Mouse (Mus musculus): ENCODE measurements at regions not wholly inside any gene's neighbourhood (a gene's known extent, or its start where the extent isn't known, plus 50 kb on each side); places are given as distances from the start of the nearest gene placed in this dataset.

DNA sequence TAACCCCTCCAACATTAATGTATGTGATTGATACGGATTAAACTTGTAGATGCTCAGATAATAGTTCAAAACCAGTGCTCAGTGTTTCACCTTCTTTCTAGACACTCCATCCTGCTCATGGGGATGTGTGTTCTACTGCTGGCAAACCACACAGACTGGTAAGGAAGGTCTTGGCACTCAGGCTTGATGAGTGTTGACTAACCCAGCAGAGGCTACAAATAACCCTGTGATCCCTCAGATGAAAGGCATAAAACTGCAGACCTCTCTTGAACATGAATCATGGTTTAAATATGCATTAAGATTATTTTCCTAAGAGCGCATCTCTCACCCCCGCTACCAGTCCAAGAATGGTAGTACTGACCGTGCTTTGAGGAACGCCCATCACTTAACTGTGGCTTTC, 83.9 kb upstream of the Cnksr3 start:
- WGBS, result 93% methylated on average over 5 of the region's 5 CpGs

DNA sequence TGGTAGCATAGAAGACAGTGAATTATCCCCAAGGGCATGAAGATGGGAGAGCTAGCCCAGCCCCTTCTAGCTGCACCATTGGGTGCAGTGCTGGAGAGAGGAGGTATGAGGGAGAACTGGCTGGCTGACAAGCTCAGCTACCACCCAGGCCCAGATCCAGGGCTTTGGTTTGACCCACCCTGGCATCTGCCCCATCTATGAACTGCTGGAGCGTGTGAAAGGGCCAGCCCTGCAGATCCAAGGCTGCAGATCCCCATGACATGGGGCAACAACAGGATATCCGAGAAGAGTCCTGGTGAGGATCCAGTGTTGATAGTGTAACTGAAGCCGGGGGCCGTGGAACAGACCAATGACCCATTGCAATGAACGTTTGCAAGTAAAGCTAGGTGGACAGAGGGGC, 81.2 kb upstream of the Cnksr3 start:
- H3K36me3 ChIP-seq, result no peaks in the 10 kb centered on the region
- no peak overlapping the region for H3K4me2 ChIP-seq (replicated peaks)
- H3K27me3 ChIP-seq, result no peaks in the 10 kb centered on the region
- H3K9me3 ChIP-seq, result no peaks in the 10 kb centered on the region
- no peak for ATAC-seq (ENCODE audit: low FRiP score, low read depth)
- WGBS, result 77% methylated on average over 5 of the region's 5 CpGs
- H3K9ac ChIP-seq (replicated peaks), result no peak overlapping the region
- H3K4me1 ChIP-seq, result no peaks in the 10 kb centered on the region
- no peak overlapping the region for H3K4me3 ChIP-seq
- H3K27ac ChIP-seq (replicated peaks), result no peak overlapping the region

More for the DNA sequence above, 83.9 kb upstream of the Cnksr3 start:
- no peak for ATAC-seq (ENCODE audit: low FRiP score, low read depth)
- Histone ChIP-seq H3K9ac (replicated peaks) (no peak overlapping the region), H3K9me3 (no peaks in the 10 kb centered on the region), H3K4me2 (replicated peaks) (no peak overlapping the region), H3K27me3 (no peaks in the 10 kb centered on the region), H3K27ac (replicated peaks) (no peak overlapping the region), H3K4me1 (no peaks in the 10 kb centered on the region), H3K4me3 (no peak overlapping the region), H3K36me3 (no peaks in the 10 kb centered on the region)

DNA sequence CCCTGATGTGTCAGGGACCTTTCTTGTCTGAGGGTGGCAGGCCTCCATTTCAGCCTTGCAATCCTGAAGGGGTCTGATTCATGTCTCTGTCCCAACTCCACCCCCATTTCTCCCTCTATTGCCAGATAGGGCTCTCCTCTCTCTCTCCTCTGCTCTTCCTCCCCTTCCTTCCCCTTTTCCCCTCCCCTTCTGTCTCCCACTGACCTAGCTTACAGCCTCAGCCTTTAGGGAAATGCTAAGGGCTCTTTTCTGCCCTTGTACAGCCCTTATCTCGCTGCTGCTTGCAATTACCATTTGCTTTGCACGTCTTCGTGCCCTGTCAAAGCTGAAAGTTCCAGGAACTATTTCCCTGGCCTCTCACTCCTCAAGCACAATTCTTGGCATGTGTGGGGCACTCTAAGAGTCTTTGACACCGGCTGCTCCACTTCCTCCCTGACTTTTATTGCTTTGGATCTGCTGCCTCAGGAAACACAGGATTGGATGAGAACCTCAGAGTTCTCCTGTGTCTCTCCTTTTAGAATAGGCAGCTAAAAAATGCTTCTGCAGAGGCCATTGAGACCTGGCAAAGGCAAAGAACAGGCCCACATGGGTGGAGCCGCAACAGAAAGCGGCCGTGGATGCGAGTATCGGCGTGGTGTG, 77.9 kb upstream of the Cnksr3 start:
- Histone ChIP-seq H3K4me1 (no peaks in the 10 kb centered on the region), H3K9ac (replicated peaks) (no peak overlapping the region), H3K4me3 (no peak overlapping the region), H3K27me3 (no peaks in the 10 kb centered on the region), H3K27ac (replicated peaks) (no peak overlapping the region), H3K36me3 (no peaks in the 10 kb centered on the region), H3K9me3 (no peaks in the 10 kb centered on the region), H3K4me2 (replicated peaks) (no peak overlapping the region)
- ATAC-seq (ENCODE audit: low FRiP score, low read depth), result no peak
- WGBS, result 93% methylated on average over 10 of the region's 10 CpGs

DNA sequence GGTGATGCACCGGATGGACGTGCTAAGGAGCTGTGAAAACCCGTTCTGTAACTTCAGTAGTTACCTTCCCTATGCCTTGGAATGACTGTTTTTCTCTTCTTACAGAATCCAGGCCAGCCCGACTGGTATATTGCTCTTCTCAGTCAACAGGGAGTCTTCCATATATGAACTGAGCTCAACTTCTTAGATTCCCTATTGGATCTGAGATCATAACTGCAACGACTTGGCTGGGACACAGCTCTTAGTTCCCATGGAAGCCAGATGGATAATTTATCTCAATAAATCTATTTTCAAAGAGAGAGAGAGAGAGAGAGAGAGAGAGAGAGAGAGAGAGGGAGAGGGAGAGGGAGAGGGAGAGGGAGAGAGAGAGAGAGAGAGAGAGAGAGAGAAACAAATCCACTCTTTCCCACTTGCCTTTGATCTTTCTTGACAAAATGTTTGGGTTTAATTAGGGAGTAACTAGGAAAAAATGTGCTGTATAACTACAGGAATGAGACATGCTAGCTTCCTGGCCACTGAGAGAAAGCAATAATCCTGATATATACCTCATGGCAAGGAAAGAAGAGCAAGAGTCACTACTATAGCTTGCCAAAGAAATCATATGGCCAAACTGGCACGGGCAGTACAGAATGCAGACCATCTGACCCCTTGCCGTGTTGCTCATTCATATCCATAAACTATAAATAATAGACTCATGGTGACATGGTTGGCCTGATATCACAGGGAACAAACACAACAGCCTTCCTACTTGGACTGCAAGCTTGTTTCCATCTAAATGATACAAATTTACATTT, 73.3 kb upstream of the Cnksr3 start:
- Histone ChIP-seq H3K4me2 (replicated peaks) (no peak overlapping the region), H3K4me3 (no peak overlapping the region), H3K27ac (replicated peaks) (no peak overlapping the region), H3K4me1 (no peaks in the 10 kb centered on the region), H3K36me3 (no peaks in the 10 kb centered on the region), H3K9ac (replicated peaks) (no peak overlapping the region), H3K9me3 (no peaks in the 10 kb centered on the region), H3K27me3 (no peaks in the 10 kb centered on the region)
- ATAC-seq (ENCODE audit: low FRiP score, low read depth), result no peak
- 88% methylated on average over 7 of the region's 7 CpGs for WGBS

DNA sequence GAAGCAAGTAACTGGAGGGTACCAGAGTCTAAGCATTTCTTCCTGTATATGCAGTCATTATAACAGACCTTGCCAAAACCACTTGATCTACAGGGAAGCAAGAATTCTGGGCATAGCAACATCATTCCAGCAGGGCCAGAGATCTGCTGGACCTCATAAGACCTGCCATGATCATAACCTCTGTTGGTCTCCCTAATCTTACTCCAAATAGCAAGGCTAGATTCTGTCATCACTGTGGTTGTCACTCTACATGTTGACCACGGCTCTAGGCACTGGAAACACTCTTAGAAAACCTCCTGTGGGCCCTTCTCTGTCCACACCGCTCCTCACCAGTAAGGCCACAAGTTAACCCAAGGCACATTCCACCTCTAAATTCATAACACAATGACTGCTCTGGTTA, 68.4 kb upstream of the Cnksr3 start:
- WGBS, result 93% methylated on average over 2 of the region's 2 CpGs
- Histone ChIP-seq H3K36me3 (no peaks in the 10 kb centered on the region), H3K9me3 (no peaks in the 10 kb centered on the region), H3K27ac (replicated peaks) (no peak overlapping the region), H3K4me1 (peaks cover 4% of the 10 kb centered on the region; the same call in 1 of the 2 replicates), H3K4me2 (replicated peaks) (no peak overlapping the region), H3K27me3 (no peaks in the 10 kb centered on the region), H3K4me3 (no peak overlapping the region), H3K9ac (replicated peaks) (no peak overlapping the region)
- ATAC-seq (ENCODE audit: low FRiP score, low read depth), result no peak

DNA sequence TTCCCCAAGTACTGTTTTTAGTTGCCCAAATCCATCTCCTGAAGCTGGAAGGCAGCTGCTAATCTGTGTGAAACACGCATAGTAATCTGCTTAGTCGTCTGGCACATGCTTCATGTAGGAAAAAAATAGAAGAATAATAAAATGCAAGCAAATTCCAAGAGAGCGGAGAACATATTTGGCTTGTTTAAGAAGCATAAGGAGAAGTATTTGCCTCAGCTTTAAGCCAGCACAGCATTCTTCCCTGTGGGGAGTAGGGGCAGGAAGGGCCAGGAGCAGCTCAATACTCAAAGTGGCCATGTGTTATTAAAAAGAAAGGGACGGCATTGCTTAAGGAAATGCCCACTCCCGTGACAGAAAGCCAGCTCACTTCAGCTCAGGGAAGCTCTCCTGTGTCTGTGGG, 66.8 kb upstream of the Cnksr3 start:
- Histone ChIP-seq H3K27me3 (no peaks in the 10 kb centered on the region), H3K36me3 (no peaks in the 10 kb centered on the region), H3K9me3 (no peaks in the 10 kb centered on the region), H3K27ac (replicated peaks) (no peak overlapping the region), H3K4me1 (peaks cover 4% of the 10 kb centered on the region; the same call in 1 of the 2 replicates), H3K9ac (replicated peaks) (no peak overlapping the region), H3K4me2 (replicated peaks) (no peak overlapping the region), H3K4me3 (no peak overlapping the region)
- WGBS, result 48% methylated on average over 5 of the region's 5 CpGs
- ATAC-seq (ENCODE audit: low FRiP score, low read depth), result no peak

DNA sequence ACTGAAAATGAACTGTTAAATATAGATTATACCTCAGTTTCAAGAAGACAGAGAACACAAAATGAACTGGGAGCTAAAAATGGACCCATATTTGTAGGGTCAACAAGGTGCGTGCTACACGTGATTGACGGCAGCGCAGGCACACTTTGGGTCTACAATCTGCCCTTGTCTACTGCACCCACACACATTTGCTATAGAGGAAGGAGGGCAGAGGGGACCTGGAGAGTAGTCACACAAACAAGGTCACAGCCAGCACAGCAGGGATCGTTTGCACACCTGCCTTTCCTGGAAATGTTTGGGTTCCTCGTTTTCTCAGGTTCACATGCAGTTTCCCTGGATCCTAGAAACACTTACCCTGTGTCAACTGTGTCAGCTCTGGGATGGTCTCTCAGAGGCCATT, 63.3 kb upstream of the Cnksr3 start:
- H3K27ac ChIP-seq (replicated peaks), result no peak overlapping the region
- no peaks in the 10 kb centered on the region for H3K9me3 ChIP-seq
- H3K4me1 ChIP-seq, result peaks cover 4% of the 10 kb centered on the region; the same call in 1 of the 2 replicates
- H3K36me3 ChIP-seq, result no peaks in the 10 kb centered on the region
- no peak overlapping the region for H3K4me3 ChIP-seq
- 88% methylated on average over 6 of the region's 6 CpGs for WGBS
- H3K4me2 ChIP-seq (replicated peaks), result no peak overlapping the region
- ATAC-seq (ENCODE audit: low FRiP score, low read depth), result no peak
- no peaks in the 10 kb centered on the region for H3K27me3 ChIP-seq
- H3K9ac ChIP-seq (replicated peaks), result no peak overlapping the region

DNA sequence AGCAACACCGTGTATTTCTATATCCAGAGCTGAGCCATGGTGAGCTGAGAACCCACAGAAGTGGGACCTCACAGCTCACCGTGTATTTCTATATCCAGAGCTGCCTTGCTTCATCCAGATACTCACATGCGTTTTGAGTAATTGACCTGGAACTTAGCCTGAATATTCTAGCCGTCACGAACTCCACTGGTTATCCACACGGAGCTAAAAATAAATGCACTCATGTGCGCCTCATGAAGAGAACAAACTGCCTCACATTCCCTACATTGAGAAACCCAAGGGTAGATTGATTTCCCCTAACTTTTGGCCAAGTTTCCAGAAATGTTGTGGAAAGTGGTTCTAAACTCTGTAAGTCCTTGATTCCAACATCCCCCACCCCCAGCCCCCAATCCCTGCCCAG, 62.4 kb upstream of the Cnksr3 start:
- H3K27me3 ChIP-seq, result no peaks in the 10 kb centered on the region
- H3K9me3 ChIP-seq, result no peaks in the 10 kb centered on the region
- H3K4me2 ChIP-seq (replicated peaks), result no peak overlapping the region
- WGBS, result 90% methylated on average over 7 of the region's 7 CpGs
- no peak overlapping the region for H3K4me3 ChIP-seq
- H3K36me3 ChIP-seq, result no peaks in the 10 kb centered on the region
- no peak for ATAC-seq (ENCODE audit: low FRiP score, low read depth)
- H3K9ac ChIP-seq (replicated peaks), result no peak overlapping the region
- peaks cover 4% of the 10 kb centered on the region; the same call in 1 of the 2 replicates for H3K4me1 ChIP-seq
- no peak overlapping the region for H3K27ac ChIP-seq (replicated peaks)

DNA sequence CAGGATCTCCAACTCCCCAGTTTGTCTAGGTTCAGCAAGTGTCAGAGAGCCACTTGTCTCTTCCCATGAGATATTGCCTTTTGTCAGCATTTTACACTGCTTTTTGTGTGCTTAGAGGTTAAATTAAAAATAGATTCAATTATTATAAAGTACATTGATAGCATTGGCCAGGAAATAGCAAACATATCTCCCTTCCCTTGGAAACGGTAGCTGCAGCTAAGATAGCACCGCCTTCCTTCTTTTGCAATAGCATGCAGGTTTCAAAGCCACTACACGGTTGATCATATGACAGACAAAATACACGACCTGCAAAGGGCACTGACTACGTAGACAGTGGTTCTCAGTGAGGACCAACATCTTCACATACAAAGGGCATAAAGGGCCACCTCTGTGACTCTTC, 59.1 kb upstream of the Cnksr3 start:
- H3K4me1 ChIP-seq, result no peaks in the 10 kb centered on the region
- H3K27me3 ChIP-seq, result no peaks in the 10 kb centered on the region
- H3K36me3 ChIP-seq, result no peaks in the 10 kb centered on the region
- H3K4me3 ChIP-seq, result no peak overlapping the region
- H3K9ac ChIP-seq (replicated peaks), result no peak overlapping the region
- ATAC-seq (ENCODE audit: low FRiP score, low read depth), result no peak
- no peak overlapping the region for H3K4me2 ChIP-seq (replicated peaks)
- WGBS, result 81% methylated on average over 5 of the region's 5 CpGs
- no peak overlapping the region for H3K27ac ChIP-seq (replicated peaks)
- H3K9me3 ChIP-seq, result no peaks in the 10 kb centered on the region

DNA sequence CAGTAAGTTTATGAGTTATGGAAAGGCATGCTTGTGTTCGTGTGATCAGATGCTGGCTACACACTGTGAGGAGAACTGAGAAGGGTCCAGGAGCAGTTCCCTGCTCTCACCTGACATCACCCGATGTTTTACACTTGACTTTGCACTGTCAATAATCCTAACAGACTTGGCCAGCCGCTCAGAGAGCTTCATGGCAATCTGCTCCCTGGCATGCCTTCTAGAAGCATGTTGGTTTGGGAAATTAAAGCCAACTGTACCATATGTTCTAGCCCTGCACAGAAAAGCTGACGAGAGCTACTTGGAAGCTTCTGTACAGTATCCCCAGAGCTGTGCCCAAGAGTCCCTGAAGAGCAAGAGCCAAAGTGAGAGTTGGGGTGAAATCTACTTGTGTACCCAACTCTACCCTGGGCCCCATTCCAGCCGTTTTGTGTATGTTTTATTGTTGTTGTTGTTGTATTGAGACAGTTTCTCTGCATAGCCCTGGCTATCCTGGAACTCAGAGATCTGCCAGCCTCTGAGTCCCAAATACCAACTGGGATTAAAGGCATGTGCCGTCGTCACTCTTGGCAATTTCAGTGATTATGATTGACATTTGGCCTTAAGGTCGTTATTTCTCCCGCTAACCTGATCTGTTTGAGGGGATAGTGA, 56.5 kb upstream of the Cnksr3 start:
- Histone ChIP-seq H3K9ac (replicated peaks) (no peak overlapping the region), H3K27me3 (no peaks in the 10 kb centered on the region), H3K4me3 (no peak overlapping the region), H3K4me2 (replicated peaks) (no peak overlapping the region), H3K9me3 (no peaks in the 10 kb centered on the region), H3K4me1 (peaks cover 7% of the 10 kb centered on the region; the same call in 1 of the 2 replicates), H3K27ac (replicated peaks) (no peak overlapping the region), H3K36me3 (no peaks in the 10 kb centered on the region)
- ATAC-seq (ENCODE audit: low FRiP score, low read depth), result no peak
- 84% methylated on average over 9 of the region's 9 CpGs for WGBS

DNA sequence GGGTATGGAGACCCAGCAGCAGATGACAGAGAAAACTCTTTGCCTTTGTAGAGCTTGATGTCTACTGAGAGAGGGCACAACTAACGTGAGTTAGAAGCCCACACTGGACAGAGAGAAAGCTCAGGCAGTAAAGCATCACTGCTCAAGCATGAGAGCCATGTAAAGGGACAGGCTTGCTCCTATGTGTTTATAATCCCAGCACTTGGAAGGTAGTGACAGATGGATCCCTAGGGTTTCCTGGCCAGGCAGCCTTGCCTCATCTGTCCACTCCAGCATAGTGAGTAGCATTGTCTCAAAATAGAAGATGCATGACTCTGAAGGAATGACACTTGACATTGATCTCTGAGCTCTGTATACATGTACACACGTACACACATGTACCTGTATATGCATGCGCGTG, 55.9 kb upstream of the Cnksr3 start:
- Histone ChIP-seq H3K4me3 (no peak overlapping the region), H3K9ac (replicated peaks) (no peak overlapping the region), H3K4me2 (replicated peaks) (no peak overlapping the region), H3K27ac (replicated peaks) (no peak overlapping the region), H3K9me3 (no peaks in the 10 kb centered on the region), H3K4me1 (peaks cover 7% of the 10 kb centered on the region; the same call in 1 of the 2 replicates), H3K36me3 (no peaks in the 10 kb centered on the region), H3K27me3 (no peaks in the 10 kb centered on the region)
- ATAC-seq (ENCODE audit: low FRiP score, low read depth), result no peak
- 93% methylated on average over 4 of the region's 4 CpGs for WGBS

DNA sequence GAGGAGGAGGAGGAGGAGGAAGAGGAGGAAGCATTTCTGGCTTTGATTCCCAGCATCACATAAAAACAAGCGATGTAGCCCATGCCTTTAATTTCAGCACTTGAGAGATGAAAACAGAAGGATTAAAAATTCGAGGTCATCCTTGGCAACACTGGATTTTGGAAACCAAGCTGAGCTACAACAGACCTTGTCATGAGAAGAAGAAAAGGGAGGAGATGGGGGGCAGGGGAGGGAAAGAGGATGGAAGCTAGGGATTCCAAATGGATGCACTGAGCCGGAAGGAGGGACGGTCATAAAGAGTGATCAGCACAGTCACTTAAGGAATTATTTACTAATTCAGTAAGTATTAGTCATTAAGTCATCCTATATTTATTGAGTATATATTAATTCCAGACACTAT, 55.1 kb upstream of the Cnksr3 start:
- Histone ChIP-seq H3K36me3 (no peaks in the 10 kb centered on the region), H3K9me3 (no peaks in the 10 kb centered on the region), H3K4me2 (replicated peaks) (no peak overlapping the region), H3K27me3 (no peaks in the 10 kb centered on the region), H3K4me1 (peaks cover 7% of the 10 kb centered on the region; the same call in 1 of the 2 replicates), H3K27ac (replicated peaks) (no peak overlapping the region), H3K9ac (replicated peaks) (no peak overlapping the region), H3K4me3 (no peak overlapping the region)
- no peak for ATAC-seq (ENCODE audit: low FRiP score, low read depth)
- 87% methylated on average over 4 of the region's 4 CpGs for WGBS

All from midbrain, embryonic 12.5 days (tissue).